Mouse (Mus musculus): Measurements from ENCODE around the gene Gm6460.
"Not testable (repeated sequence)": the region's sequence is repeated elsewhere in the genome, so short reads cannot be mapped to it uniquely, and the experiment has no call there.

Gm6460 gene

GRCm38 (mm10) chr5:11594613-11595012, at the start of gene Gm6460:
Gene Gm6460, plus strand, starts transcription at chr5:11594913.
- DNase-seq (ENCODE audit: low spot score): not testable (repeated sequence)

Measured in embryo, embryonic 10.5 days (tissue).